Mouse (Mus musculus): Measurements from ENCODE around the gene Adam8.

The Adam8 gene

GRCm38 (mm10) chr7:139992406-139992805, at the start of gene Adam8:
Gene Adam8 (minus strand): TSS chr7:139992562.
- DNase-seq, result peak; percentile 67

DNA sequence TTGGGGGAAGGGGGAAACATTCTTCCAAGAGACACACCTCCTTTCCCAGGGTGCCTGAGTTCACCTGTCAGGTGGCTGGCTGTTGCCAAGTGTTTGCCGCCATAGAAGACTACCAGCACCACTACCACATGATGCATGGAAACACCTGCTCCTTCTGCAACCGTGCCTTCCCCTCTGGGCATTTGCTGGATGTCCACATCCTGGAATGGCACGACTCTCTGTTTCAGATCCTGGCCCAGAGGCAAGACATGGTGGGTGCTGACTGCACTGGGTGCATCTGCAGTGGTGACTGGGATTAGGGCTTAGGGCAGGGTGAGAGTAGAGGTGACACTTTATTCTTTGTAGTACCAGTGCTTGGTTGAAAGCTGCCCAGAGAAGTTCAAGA, 44.8 kb upstream of the Adam8 start:
- no peak for DNase-seq

DNA sequence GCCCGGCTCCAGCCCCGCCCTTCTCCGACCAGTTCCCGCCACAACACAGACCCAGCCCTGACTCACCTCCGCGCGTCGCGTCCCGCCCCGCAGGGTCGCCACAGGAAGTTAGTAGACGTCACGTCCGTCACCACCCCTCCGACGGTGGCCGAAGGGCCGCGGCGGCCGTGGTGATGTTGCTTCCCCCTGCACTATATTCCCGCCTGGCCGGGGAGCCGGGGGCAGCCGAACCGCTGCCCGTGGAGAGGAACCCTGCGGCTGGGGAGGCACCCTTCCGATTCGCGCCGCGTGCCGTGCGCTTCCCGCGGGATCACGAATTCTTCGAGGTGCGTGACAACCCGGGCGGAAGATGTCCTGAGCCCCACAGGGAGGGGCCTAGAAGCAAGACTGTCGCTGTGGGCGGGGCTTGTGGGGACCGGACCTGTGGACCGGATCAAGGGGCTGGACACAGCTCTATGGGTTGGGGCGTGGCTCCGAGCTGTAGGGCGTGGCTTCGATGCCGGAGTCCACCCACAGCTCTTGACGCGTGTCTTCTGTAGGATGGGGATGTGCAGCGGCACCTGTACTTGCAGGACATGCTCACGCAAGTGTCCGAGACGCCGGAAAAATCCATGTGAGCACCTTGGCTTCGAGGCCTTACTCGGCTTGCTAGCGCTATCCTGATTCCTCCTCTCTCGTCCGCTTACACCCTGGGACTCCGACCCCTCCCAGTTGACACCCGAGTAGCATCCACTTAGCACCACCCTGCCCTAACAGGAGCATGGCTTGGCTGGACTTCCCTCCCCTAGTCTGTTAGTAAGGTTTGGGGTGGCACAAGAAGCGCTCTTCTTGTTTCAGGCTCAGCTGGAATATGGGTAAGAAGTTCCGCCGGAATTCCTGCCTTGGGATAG, 44.2 kb upstream of the Adam8 start, which contains the start of the genes Zfp511 and Tubgcp2:
Gene Zfp511, plus strand, starts transcription at position 111 of the 890 bp plus-strand sequence.
Gene Tubgcp2, minus strand, starts transcription at position 389 of the 890 bp plus-strand sequence.
- peak; percentile 98 for DNase-seq

DNA sequence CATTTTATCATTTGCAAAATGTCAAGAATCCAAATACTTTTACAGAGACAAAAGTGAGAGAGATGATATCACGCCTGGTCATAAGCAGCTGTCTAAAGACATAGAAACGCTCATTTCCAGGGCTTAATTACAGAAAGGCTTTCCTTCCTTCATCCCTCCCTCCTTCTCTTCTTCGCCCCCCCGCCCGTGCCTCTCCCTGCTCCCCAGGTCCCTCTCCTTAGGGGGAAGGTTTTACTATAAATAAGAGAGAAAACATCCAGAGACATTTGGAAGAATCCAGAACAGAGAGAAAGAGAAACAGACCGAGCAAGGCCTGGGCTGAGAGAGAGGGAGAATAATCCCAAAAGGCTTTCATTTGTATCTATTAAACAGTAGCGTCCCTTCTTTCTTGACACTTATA, 43.1 kb upstream of the Adam8 start:
- DNase-seq, result no peak

GRCm38 (mm10) chr7:140033386-140033785, 41.0 kb upstream of the Adam8 start:
- DNase-seq, result no peak

DNA sequence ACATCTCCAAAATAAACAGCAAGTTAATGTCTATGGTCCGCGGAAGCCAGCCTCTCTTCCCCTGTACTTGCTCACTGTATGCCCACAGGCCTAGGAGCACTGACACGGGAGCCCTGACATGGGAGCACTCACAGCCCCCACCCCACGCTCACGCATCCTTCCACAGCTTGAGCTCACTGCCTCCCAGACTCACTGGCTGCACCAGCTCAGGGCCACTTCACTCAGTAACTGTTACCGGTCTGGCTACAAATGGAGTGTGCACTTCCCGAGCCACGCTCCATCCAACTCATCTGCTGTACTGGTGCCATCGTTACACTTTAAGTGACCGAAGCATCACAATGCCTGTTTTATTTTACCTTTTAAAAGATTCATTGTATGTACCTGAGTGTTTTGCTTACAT, 40.0 kb upstream of the Adam8 start:
- DNase-seq, result no peak

- no peak for DNase-seq
Observed at GRCm38 (mm10) chr7:140031771-140032170, 39.4 kb upstream of the Adam8 start.

DNA sequence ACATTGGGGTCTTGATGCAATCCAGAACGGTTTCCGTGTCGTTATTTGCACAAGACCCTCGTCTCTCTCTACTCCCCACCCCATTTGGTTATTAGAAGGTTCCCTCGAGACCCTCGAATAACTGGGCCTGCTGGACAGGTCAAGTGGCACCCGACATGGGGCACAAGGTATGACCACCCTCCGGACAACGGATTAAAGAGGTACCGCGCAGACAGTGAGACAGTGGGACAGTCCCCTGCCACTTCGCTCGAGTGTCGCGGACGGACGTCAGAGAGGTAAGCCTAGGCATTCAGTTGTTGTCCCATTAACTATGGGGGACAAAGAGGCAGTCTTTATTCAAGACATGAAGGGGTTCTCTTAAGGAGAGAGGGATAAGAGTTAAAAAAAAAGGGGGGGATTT, 19.0 kb upstream of the Adam8 start:
- DNase-seq, result no peak

DNA sequence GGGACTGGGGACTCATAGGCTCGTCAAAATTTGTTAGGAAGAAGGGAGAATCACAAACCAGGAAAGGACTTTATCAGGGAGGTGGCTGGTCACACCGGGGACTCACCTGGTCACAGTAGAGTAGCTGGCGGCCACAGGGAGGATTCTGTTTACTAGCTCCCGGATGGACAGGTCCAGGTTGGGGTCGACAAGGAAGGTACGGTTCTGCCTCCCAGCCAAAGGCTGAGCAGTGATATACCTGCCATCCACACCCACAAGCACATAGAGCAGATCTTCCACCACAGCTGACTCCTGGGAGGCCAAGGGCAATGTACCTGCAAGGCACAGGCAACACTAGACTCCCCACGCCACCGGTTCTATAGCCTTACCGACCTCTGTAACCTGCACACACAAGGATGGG, 15.4 kb upstream of the Adam8 start:
- no peak for DNase-seq

GRCm38 (mm10) chr7:140006861-140007611, 14.7 kb upstream of the Adam8 start:
- no peak for DNase-seq

- no peak for DNase-seq
Observed at GRCm38 (mm10) chr7:140004666-140005065, 12.3 kb upstream of the Adam8 start.

DNA sequence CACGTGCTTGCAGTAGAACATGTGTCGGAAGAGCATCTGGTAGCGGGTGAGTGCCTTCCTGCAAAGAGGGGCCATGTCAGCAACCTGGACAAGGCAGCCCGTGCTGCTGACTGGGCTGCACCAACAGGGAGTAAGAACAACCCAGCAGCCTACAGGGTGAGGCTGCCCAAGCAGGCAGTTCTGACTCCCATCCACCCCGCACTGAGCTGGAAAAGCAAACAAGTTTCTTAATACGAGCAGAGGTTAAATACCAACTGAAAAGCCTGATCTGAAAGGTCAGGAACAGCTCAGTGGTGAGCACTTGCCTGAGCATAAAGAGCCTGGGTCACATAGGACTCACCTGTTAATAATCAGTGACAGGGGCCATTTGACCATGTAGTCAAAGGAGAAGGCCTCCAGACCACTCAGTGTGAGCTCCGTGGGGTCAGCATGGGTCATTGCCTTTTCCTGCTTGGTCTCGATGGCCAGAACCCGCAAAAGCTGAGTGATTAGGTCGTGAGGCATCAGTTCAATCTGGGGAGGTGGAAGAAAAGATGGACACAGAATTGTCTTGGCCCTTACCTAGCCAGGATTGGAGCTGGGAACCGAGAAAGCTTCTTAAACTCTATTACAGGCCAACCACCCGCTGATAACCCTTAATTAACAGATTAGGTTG, 8.9 kb upstream of the Adam8 start:
- DNase-seq, result no peak

DNA sequence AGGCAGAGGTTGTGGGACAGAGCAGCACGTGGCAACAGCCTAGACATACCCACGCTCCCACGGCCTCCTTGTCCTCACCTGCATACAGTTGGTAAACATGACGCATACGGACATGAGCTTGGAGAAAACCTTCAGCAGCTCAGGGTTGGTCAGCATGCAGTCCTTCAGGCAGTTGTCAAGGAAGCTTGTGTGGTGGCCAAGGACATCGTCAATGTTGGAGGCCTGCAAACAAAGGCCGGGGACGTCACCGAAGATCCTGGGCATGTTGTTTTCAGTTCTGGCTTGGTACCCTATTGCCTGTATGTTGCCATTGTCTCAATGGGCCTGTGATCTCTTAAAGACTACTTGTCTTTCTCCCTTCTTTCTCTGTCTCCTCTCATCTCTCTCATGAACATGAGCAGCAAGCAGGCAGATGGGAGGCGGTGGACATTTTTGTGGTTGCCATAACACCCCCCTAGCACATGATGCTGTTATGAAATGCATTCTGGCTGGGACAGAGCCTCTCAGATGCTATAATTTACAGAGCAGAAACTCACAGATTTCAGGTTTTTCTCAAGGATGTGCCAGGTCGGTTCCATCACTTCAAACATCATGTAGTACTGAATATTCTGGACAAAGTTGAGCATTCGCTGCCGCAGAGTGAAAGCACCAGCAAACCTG, 6.5 kb upstream of the Adam8 start:
- no peak for DNase-seq

- peak; percentile 78 for DNase-seq
Observed at GRCm38 (mm10) chr7:139994676-139995075, 2.3 kb upstream of the Adam8 start.

- no peak for DNase-seq
Observed at GRCm38 (mm10) chr7:139994202-139994601, 1.8 kb upstream of the Adam8 start.

- DNase-seq, result no peak
Observed at GRCm38 (mm10) chr7:139993532-139993931, 1.2 kb upstream of the Adam8 start.

- no peak for DNase-seq
Observed at GRCm38 (mm10) chr7:139990864-139991394, 1.4 kb downstream of the Adam8 start.

DNA sequence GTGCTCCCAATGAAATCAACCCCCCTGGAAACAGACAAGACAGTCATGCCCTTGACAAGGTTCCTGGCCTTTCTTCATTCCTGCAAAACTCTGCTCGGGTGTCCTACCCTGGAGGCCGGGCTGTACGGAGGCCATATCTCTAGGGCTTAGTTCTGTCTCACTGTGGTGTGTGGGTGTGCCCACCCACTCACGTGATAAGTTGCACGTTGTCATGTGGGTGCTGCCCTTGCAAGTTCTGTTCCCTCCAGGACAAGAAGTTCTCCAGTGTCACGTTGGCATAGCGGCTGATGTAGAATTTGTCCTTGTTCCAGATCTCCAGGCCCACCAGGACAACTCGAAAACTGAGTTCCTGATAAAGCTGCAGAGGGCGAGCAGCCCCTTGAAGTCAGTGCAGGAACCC, 4.1 kb downstream of the Adam8 start:
- DNase-seq, result no peak

DNA sequence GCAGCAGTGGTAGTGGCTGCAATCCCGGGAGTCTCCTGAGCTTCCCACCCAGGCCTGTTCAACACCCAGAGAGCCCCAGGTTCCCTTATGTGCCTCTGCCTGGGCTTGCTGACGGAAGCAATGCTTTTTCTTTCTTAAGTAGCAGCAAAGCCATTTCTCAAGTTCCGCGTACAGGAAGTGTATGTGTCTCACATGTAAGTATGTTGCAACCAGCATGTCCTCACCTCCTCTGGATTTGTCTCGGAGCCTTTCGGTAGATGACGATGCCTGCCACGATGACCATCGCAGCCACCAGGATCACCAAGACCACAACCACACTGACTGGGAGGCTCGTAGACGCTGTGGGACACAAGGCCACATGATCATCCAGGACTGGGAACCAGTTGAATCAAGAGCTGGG, 7.9 kb downstream of the Adam8 start:
- DNase-seq, result peak; percentile 44

- no peak for DNase-seq
Observed at GRCm38 (mm10) chr7:139982058-139982457, 10.3 kb downstream of the Adam8 start.

DNA sequence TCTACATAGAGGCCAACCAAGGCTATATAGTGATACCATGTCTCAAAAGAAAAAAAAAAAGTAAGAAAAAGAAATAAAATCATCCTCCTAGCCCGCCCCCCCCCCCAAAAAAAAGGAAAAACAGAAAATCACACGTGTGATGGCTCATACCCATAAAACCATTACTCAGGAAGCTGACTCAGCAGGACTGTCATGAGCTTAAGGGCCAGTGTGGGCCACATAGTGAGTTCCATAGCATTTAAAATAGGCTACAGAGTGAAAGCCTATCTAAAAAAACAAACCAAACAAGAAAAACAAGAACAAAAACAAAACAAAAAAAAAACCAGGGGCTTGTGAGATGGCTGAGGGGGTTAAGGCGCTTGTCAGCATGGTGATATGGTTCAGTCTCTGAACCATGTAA, 11.6 kb downstream of the Adam8 start:
- DNase-seq, result no peak

- no peak for DNase-seq
Observed at GRCm38 (mm10) chr7:139979011-139979719, 13.2 kb downstream of the Adam8 start.
